Mouse (Mus musculus): ENCODE measurements around the gene Elob.

GRCm38 (mm10) chr17:23829064-23829619 lies at the start of gene Elob:
- TF ChIP-seq CTCF (IDR thresholded peaks at IDR 0.05; ENCODE audit: low read depth) (peak; percentile 76), EP300 (IDR thresholded peaks at IDR 0.05; ENCODE audit: low read depth) (no peak)
